Mouse (Mus musculus): ENCODE results near the gene Tnfaip8l3. TPM values are rescaled to one million over a fixed set of nuclear protein-coding genes. Genes with fewer than 3 reads are reported as not detected.

The Tnfaip8l3 gene
- total RNA-seq, 2 experiments from 2014 or later = 0.08 to 0.28 TPM

- H3K4me3 ChIP-seq = peak overlapping the region; percentile 68
- no peak for DNase-seq
- TF ChIP-seq CTCF (IDR thresholded peaks at IDR 0.05) = no peak
- intact Hi-C loops (cut with DNase I) = no loop called here
- H3K27ac ChIP-seq = no peak overlapping the region
Observed at GRCm38 (mm10) chr9:53974328-53975121, 93.7 kb downstream of the Tnfaip8l3 start.

GRCm38 (mm10) chr9:53973929-53974327, 94.3 kb downstream of the Tnfaip8l3 start:
- DNase-seq = no peak
- no peak overlapping the region for H3K4me3 ChIP-seq

More at GRCm38 (mm10) chr9:53973929-53974327, 94.3 kb downstream of the Tnfaip8l3 start:
- TF ChIP-seq CTCF (IDR thresholded peaks at IDR 0.05) = no peak
- intact Hi-C loops (cut with DNase I) = no loop called here
- no peak overlapping the region for H3K27ac ChIP-seq

Other genes starting within 250 kb of the Tnfaip8l3 start
- under 1 TPM; 0.50 to 0.54 TPM for gene Sln, start 218.2 kb downstream of the Tnfaip8l3 start, total RNA-seq (2021)
- gene Elmod1, start 93.1 kb downstream of the Tnfaip8l3 start, total RNA-seq (2021) = under 1 TPM in 1 of 2 experiments, not detected in 1; 0.17 TPM
- not detected for gene Cyp19a1, start 199.7 kb upstream of the Tnfaip8l3 start, total RNA-seq (2021)
- gene Gldn, start 218.1 kb upstream of the Tnfaip8l3 start, total RNA-seq (2021) = under 1 TPM; 0.25 to 0.41 TPM